Mouse (Mus musculus) liver, postnatal 0 days (tissue): ENCODE measurements around the gene Fam131a.

Experiments used
- CTCF ChIP-seq: sonication (generic); IDR thresholded peaks from 2 replicates; pipeline ENCODE4 v1.5.1; 2016; ENCODE audit warnings: antibody characterized with exemption, low read depth
- EP300 ChIP-seq: IDR thresholded peaks from 2 replicates; pipeline ENCODE4 v1.6.1; 2016; ENCODE audit warnings: antibody characterized with exemption, low read depth, mild to moderate bottlenecking

DNA sequence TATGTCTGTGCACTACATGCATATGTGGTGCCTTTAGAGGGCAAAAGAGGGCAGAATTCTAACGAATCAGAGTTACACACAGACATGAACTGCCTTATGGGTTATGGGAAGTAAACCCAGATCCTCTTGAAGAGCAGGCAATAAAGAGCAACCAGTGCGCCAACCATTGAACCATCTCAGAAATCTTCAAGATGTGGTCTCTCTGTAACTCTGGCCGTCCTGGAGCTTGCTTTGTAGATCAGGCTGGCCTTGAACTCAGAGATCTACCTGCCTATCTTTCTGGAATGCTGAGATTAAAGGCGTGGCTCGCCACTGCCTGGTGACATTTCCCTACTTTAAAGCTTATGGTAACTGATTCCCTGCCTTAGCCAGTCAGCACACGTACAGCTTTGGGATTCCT, 21.2 kb upstream of the Fam131a start:
- no peak for TF ChIP-seq CTCF
- TF ChIP-seq EP300 = no peak
